Mouse (Mus musculus): ENCODE results near the gene Prpf18.

- TF ChIP-seq CTCF (IDR thresholded peaks at IDR 0.05; ENCODE audit: low read depth) (no peak), EP300 (IDR thresholded peaks at IDR 0.05; ENCODE audit: low read depth) (no peak)
Observed at GRCm38 (mm10) chr2:4649646-4650045, 2.3 kb downstream of the Prpf18 start.

Data from heart, postnatal 0 days (tissue).